Mouse (Mus musculus): ENCODE measurements around the gene Fam47e. TPM values are rescaled to one million over a fixed set of nuclear protein-coding genes. Genes with fewer than 3 reads are reported as not detected.
A peak's percentile ranks its signal among the peaks of the same experiment; 100 is the strongest.

Fam47e gene
- total and polyA plus RNA-seq, 3 experiments: not detected

DNA sequence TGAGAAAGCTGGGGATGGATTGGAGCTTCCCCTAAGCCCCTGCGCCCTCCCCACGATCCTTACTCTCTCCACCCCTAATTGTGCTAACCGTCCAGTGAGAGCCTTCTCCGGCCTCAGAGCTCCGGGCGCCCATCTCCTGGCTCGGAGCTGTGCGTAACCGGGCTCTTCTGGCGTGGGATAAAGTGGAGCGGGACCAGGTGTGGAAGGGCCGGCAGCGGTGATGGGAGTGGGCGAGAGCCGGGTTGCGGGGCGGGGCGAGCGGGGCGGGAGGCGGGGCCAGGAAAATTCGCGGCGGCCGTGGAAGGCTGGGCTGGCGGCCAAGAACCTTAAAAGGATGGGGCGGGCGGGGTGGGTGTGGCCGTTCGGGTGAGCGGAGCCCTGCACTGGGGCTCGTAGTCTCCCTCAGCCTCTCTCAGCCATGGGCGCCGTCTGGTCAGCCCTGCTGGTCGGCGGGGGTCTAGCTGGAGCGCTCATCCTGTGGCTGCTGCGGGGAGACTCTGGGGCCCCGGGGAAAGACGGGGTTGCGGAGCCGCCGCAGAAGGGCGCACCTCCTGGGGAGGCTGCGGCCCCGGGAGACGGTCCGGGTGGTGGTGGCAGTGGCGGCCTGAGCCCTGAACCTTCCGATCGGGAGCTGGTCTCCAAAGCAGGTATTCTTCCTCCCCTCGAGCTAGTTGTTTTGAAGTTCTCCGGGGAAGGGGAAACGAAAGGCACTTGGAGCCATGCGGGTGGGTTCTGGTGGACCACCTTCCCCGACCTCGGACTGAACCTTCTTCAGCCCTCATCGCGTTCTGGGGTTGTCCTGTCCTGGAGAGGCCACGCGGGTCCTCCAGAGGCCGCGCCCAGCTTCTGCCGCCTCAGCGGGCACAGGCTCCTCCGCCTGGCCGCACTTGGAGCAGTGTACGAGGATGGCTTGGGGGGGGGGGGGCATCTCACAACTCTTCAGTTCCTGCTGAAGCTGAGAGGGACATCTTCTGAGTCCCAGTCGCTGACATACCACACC lies 48.1 kb downstream of the Fam47e start, which contains the start of gene Stbd1:
Stbd1 (plus strand) TSS at position 351 of the 1,000 bp plus-strand sequence.
- peak; percentile 85 for DNase-seq

DNA sequence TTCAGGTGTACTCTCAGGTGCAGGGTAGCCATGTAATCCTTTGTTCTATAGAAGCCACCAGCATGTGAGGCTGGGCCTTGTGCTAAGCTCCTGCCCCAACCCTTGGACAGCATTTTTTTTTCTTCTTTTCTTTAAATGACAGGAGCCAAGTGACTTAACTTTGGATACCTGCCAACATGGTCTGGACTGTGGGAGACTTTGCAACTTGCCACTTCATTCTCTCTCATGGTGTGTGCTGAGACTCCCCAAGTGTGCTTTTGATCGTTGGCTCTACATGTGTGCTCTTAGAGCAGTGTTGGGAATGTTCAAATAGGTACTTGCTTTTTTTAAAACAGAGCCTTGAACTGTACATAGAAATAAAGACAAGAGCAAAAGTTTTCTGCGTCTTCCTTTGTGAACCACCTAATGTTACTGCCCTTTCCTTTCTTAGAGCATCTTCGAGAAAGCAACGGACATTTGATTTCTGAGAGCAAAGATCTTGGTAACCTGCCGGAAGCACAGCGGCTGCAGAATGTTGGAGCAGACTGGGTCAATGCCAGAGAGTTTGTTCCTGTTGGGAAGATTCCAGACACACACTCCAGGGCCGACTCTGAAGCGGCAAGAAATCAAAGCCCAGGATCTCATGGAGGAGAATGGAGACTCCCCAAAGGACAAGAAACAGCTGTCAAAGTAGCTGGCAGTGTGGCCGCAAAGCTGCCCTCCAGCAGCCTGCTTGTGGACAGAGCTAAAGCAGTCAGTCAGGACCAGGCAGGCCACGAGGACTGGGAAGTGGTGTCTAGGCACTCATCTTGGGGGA lies 49.8 kb downstream of the Fam47e start:
- peak; percentile 51 for DNase-seq

DNA sequence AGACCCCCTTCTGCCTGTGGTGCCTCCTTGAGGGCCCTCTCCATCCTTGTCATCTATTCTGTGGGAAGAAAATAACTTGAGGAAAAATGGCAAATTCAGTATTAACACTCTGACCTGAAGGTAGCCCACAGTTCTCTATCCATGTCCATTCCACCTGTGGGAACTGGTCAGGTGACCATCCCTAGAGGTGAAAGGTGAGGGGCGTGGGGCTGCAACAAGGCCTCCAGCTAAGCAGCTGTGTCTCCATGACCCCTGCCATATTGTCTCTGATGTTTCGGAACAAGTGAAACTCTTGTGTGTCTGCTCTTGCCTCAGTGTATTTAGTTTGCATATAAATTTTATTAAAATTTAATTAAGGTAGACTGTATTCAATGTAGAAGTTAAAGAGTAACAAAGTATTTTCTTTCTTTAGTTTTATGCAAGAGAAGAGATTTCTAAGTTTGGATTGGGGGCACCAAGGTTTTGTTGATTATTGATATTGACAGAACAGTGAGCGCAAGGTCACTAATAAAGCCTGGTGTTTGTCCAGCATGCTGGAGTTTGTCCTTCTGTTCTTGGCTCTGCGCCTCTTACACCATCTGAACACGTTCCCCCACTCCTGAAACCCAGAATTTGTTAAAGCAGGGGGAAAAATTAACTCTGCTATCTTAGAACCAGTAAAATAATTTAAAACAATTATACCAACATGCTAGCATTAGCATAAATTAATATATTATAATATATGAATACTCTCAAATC lies 52.8 kb downstream of the Fam47e start:
- no peak for DNase-seq

DNA sequence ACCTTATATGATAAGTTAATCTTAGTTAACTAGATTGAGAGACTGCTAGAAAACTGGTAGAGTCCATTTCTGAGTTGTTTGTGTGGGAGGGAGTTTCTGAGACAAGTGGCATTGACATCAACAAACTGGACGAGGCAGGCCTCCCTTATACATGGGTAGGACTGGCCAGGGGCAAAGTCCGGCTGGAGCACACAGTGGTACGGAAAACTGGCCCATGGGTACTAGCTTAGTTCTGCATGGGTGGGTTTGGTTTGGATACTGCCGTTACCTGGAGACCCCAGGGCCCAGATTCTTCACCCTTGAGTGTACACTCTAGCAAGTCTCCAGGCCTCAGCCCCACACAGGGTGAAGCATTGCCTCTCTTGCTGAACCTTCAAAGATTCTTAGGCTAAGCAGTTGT lies 57.9 kb downstream of the Fam47e start:
- DNase-seq: no peak

DNA sequence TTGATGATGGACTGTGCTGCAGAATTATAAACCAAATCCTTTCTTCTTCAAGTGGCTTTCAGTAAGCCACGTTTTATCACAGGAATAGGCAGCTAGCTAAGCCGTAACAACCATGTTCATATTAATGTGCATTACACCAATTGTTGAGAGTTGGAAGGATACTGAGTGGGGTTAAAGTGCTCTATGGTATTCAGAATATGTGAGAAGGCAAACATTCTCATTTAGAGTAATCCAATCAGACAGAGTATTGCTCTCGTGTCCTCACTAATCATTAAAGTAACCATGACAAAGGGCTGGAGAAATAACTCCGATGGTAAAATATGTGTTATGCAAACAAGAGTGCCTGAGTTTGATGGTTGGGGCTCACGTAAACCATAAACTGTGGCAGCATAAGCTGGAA lies 67.0 kb downstream of the Fam47e start:
- DNase-seq: no peak

DNA sequence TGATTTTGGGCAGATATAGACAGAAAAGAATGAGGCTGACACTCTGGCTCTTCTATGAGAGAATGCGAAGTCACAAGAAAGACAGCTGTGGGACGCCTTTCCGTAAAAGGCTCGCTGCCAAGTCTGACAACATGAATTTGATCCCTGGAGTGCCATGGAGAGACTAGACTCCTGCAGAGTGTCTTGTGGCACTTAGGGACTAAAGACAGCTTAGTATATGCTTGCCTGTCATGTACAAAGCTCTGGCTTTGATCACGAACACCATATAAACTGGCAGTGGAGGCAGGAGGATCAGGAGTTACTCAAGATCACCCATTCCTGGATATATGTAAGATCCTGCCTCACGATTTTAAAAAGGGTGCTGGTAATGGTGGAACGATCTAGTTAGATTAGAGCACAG lies 73.0 kb downstream of the Fam47e start:
- no peak for DNase-seq

DNA sequence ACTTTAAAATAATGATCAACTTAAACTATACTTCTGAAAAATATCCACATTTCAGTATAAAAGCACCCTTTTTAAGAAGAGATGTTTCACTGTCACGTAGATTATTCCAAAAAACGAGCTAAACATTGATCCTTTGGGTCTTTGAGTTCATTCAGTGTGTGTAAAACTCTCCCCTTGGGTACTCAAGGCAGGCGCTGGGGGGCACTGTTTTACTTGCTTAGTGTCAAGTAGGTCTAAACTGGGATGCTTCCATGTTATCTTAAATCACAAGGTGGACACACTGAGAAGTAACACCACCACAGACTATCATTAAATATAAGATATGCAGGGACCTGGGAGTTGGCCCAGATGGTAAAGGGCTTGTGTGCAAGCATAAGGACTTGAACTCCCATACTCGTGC lies 78.7 kb downstream of the Fam47e start:
- peak; percentile 11 for DNase-seq

DNA sequence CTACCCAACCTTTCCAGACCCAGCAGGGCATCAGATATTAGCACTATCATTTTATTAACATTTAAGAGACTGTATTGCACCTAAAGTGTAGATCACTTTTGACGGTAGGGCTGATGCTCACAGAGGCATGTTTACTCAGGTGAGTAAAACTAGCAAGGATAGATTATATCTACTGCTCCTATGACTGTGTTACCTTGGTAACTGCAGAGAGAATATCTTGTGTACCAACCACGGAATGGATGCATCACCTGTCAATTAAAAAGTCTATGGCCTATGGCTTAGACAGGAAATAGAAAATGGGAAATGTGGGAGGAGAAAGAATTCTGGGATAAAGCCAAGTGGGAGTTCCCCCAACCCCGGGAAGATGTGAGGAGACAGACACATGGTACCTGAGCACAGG lies 80.0 kb downstream of the Fam47e start:
- DNase-seq: no peak

DNA sequence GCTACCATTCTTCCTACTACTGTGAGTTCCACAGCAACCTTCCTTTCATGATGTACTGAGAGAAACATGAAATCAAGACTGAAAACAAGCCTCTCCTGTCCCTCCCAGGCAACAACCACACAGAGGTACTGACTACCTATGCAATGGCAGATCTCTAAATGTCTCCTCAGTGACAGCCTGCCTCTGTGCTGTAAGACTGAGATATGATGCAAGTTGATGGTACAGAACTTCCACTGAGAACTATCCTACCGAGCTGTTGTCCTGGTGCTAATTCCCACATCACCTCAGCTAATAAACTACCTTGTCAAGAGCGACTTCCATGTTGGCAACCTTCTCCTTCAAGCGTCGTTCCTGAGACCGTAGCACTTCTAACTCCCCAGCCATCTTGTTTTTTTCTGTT lies 81.0 kb downstream of the Fam47e start:
- no peak for DNase-seq

DNA sequence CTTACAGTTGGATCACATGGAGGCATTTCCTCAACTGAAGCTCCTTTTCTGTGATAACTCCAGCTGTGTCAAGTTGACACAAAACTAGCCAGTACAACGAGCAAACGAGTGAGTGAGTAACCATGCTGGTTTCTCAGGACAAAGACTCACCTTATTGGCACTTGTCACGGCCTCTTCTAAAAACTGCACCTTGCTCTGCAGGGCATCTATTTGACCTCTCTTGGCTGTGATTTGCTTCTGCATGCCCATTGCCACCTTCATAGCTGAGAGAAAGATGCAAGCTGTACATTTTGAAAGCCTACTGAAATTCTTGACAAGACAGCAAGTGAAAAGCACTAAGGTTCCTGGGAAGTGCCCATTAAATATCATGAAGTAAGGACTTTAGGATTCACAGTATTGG lies 86.0 kb downstream of the Fam47e start:
- DNase-seq: no peak

Other genes with a start within 250 kb of the Fam47e start
- 10 to 100 TPM; 25.0 to 39.1 TPM for gene Sdad1, start 244.6 kb upstream of the Fam47e start, total RNA-seq (2021)
- 11.2 and 13.2 TPM in 2 replicates for gene Sdad1, start 244.6 kb upstream of the Fam47e start, polyA plus RNA-seq (2012; rRNA removed)
- 1 to 10 TPM; 2.5 to 2.6 TPM for gene Cxcl9, start 227.0 kb upstream of the Fam47e start, total RNA-seq (2021)
- 3.7 and 7.2 TPM in 2 replicates for gene Cxcl9, start 227.0 kb upstream of the Fam47e start, polyA plus RNA-seq (2012; rRNA removed)
- gene Art3, start 223.2 kb upstream of the Fam47e start, total RNA-seq (2021): 10 to 100 TPM; 39.2 to 58.2 TPM
- 2.6 and 3.1 TPM in 2 replicates for gene Art3, start 223.2 kb upstream of the Fam47e start, polyA plus RNA-seq (2012; rRNA removed)
- under 1 TPM; 0.43 to 0.73 TPM for gene Cxcl10, start 206.2 kb upstream of the Fam47e start, total RNA-seq (2021)
- gene Cxcl10, start 206.2 kb upstream of the Fam47e start, polyA plus RNA-seq (2012; rRNA removed): 1.7 and 3.6 TPM in 2 replicates
- gene Nup54, start 119.8 kb upstream of the Fam47e start, total RNA-seq (2021): 10 to 100 TPM; 27.3 to 29.3 TPM
- gene Nup54, start 119.8 kb upstream of the Fam47e start, polyA plus RNA-seq (2012; rRNA removed): 4.5 and 7.0 TPM in 2 replicates
- 10 to 100 TPM; 58.7 to 79.0 TPM for gene Scarb2, start 48.2 kb upstream of the Fam47e start, total RNA-seq (2021)
- 18.1 and 19.6 TPM in 2 replicates for gene Scarb2, start 48.2 kb upstream of the Fam47e start, polyA plus RNA-seq (2012; rRNA removed)
- 1 to 10 TPM; 5.0 to 5.6 TPM for gene Stbd1, start 48.0 kb downstream of the Fam47e start, total RNA-seq (2021)
- gene Stbd1, start 48.0 kb downstream of the Fam47e start, polyA plus RNA-seq (2012; rRNA removed): 2.4 TPM in 2 replicates
- gene Ccdc158, start 120.2 kb downstream of the Fam47e start, total RNA-seq (2021): under 1 TPM; 0.26 to 0.31 TPM
- 0.04 and 0.11 TPM in 2 replicates for gene Ccdc158, start 120.2 kb downstream of the Fam47e start, polyA plus RNA-seq (2012; rRNA removed)
- 1 to 10 TPM; 6.4 to 7.8 TPM for gene Shroom3, start 128.4 kb downstream of the Fam47e start, total RNA-seq (2021)
- gene Shroom3, start 128.4 kb downstream of the Fam47e start, polyA plus RNA-seq (2012; rRNA removed): 3.8 and 5.1 TPM in 2 replicates